Mouse (Mus musculus) CH12.LX (cell line): ENCODE results near the gene Sec31a. TPM values are rescaled to one million over a fixed set of nuclear protein-coding genes. Genes with fewer than 3 reads are reported as not detected.

ENCODE experiments used
- DNase-seq: peaks from one replicate; pipeline ENCODE4 v3.0.0-alpha.2; 2013; ENCODE audit errors: extremely low read depth
- H3K27ac ChIP-seq: 2 replicates; pipeline ENCODE4 v1.5.1; 2012; ENCODE audit warnings: low read depth, mild to moderate bottlenecking, control low read depth, moderate library complexity; ENCODE audit not compliant: insufficient read depth
- H3K27me3 ChIP-seq: replicated peaks from 2 replicates; pipeline ENCODE3; 2012; ENCODE audit warnings: inconsistent platforms
- H3K36me3 ChIP-seq, 2 experiments: replicated peaks in 1 of 2; 2 replicates each; pipeline versions ENCODE3 to v1.6.1; 2012; ENCODE audit warnings: inconsistent platforms in 1 of 2, low read length in 1 of 2, mild to moderate bottlenecking in 1 of 2, mixed read lengths in 1 of 2, moderate library complexity in 1 of 2; ENCODE audit not compliant: control insufficient read depth in 1 of 2, insufficient read depth in 1 of 2
- H3K4me1 ChIP-seq, 2 experiments: 2 replicates each; pipeline ENCODE4 v1.6.1; 2012; ENCODE audit warnings: inconsistent platforms in 1 of 2, moderate library complexity in 1 of 2; ENCODE audit not compliant: insufficient read depth in 2 of 2, control insufficient read depth in 1 of 2
- H3K4me2 ChIP-seq: 2 replicates; pipeline ENCODE4 v1.6.1; 2012; ENCODE audit warnings: low read depth, mild to moderate bottlenecking, control low read depth; ENCODE audit not compliant: poor library complexity, insufficient read depth, severe bottlenecking
- H3K4me3 ChIP-seq, 3 experiments: fragments of 150-350 bp in 1 of 3; sonication (generic) in 1 of 3; replicated peaks in 1 of 3; 2 replicates each; pipeline versions ENCODE3 to v1.5.1; 2011 to 2012; ENCODE audit warnings: low read depth in 2 of 3, low read length in 2 of 3, mild to moderate bottlenecking in 2 of 3, moderate library complexity in 2 of 3, control low read depth in 1 of 3, improper control_type of control experiment in 1 of 3, inconsistent platforms in 1 of 3, mixed read lengths in 1 of 3; ENCODE audit not compliant: poor library complexity in 1 of 3
- H3K79me2 ChIP-seq: replicated peaks from 2 replicates; pipeline ENCODE4 v1.6.1; 2012; ENCODE audit warnings: mild to moderate bottlenecking, moderate library complexity; ENCODE audit not compliant: control insufficient read depth, poor library complexity, insufficient read depth, severe bottlenecking; ENCODE audit errors: extremely low read depth
- H3K9ac ChIP-seq: 2 replicates; pipeline ENCODE4 v1.6.1; 2012; ENCODE audit warnings: low read depth, mild to moderate bottlenecking, control low read depth, moderate library complexity; ENCODE audit not compliant: insufficient read depth
- H3K9me3 ChIP-seq: replicated peaks from 2 replicates; pipeline ENCODE3; 2012; ENCODE audit warnings: low read length, inconsistent platforms, mixed read lengths
- CHD2 ChIP-seq: IDR thresholded peaks from 2 replicates; pipeline ENCODE4 v1.6.1; 2011; ENCODE audit warnings: low read length, improper control_type of control experiment
- E2F4 ChIP-seq: IDR thresholded peaks from 2 replicates; pipeline ENCODE4 v1.6.1; 2011; ENCODE audit warnings: low read depth, low read length, improper control_type of control experiment; ENCODE audit not compliant: insufficient replicate concordance
- ELF1 ChIP-seq: IDR thresholded peaks from 2 replicates; pipeline ENCODE4 v1.6.1; 2014; ENCODE audit warnings: low read depth, mild to moderate bottlenecking, inconsistent platforms, low read length, improper control_type of control experiment
- ETS1 ChIP-seq: conservative IDR thresholded peaks from 2 replicates; pipeline ENCODE4 v1.6.1; 2012; ENCODE audit warnings: low read depth, mild to moderate bottlenecking, inconsistent platforms, low read length, improper control_type of control experiment, moderate library complexity
- GABPA ChIP-seq: IDR thresholded peaks from 2 replicates; pipeline ENCODE4 v1.6.1; 2012; ENCODE audit warnings: low read depth, low read length, improper control_type of control experiment, inconsistent platforms; ENCODE audit not compliant: insufficient replicate concordance
- HCFC1 ChIP-seq: IDR thresholded peaks from 2 replicates; pipeline ENCODE4 v1.6.1; 2012; ENCODE audit warnings: low read depth, mild to moderate bottlenecking, inconsistent platforms, low read length, improper control_type of control experiment
- IRF4 ChIP-seq: IDR thresholded peaks from 2 replicates; pipeline ENCODE4 v1.6.1; 2014; ENCODE audit warnings: low read depth, mild to moderate bottlenecking, inconsistent platforms, low read length, improper control_type of control experiment
- JUN ChIP-seq: IDR thresholded peaks from 2 replicates; pipeline ENCODE4 v1.6.1; 2011; ENCODE audit warnings: low read depth, mild to moderate bottlenecking, low read length, improper control_type of control experiment, moderate library complexity; ENCODE audit not compliant: insufficient read depth
- JUND ChIP-seq: conservative IDR thresholded peaks from 2 replicates; pipeline ENCODE4 v1.6.1; 2011; ENCODE audit warnings: low read depth, low read length, improper control_type of control experiment
- KAT2A ChIP-seq: IDR thresholded peaks from 2 replicates; pipeline ENCODE4 v1.6.1; 2012; ENCODE audit warnings: low read length, improper control_type of control experiment, inconsistent platforms; ENCODE audit not compliant: insufficient replicate concordance
- MAX ChIP-seq: IDR thresholded peaks from 2 replicates; pipeline ENCODE4 v1.6.1; 2011; ENCODE audit warnings: low read length, improper control_type of control experiment
- MAZ ChIP-seq: IDR thresholded peaks from 2 replicates; pipeline ENCODE4 v1.6.1; 2012; ENCODE audit warnings: low read depth, mild to moderate bottlenecking, inconsistent platforms, low read length, improper control_type of control experiment, moderate library complexity
- MEF2A ChIP-seq: IDR thresholded peaks from 2 replicates; pipeline ENCODE4 v1.6.1; 2014; ENCODE audit warnings: low read depth, mild to moderate bottlenecking, inconsistent platforms, low read length, improper control_type of control experiment, borderline replicate concordance
- MXI1 ChIP-seq: IDR thresholded peaks from 2 replicates; pipeline ENCODE4 v1.6.1; 2011; ENCODE audit warnings: mild to moderate bottlenecking, low read depth, low read length, improper control_type of control experiment
- MYC ChIP-seq: IDR thresholded peaks from 2 replicates; pipeline ENCODE4 v1.6.1; 2011; ENCODE audit warnings: low read depth, mild to moderate bottlenecking, improper control_type of control experiment, low read length
- NELFE ChIP-seq: IDR thresholded peaks from 2 replicates; pipeline ENCODE4 v1.6.1; 2011; ENCODE audit warnings: low read depth, low read length, improper control_type of control experiment
- NRF1 ChIP-seq: IDR thresholded peaks from 2 replicates; pipeline ENCODE4 v1.6.1; 2014; ENCODE audit warnings: low read depth, mild to moderate bottlenecking, inconsistent platforms, low read length, improper control_type of control experiment, moderate library complexity
- POLR2A ChIP-seq: IDR thresholded peaks from 2 replicates; pipeline ENCODE4 v1.6.1; 2011; ENCODE audit warnings: low read depth, mild to moderate bottlenecking, improper control_type of control experiment, low read length
- RAD21 ChIP-seq: IDR thresholded peaks from 2 replicates; pipeline ENCODE4 v1.6.1; 2011; ENCODE audit warnings: low read depth, mild to moderate bottlenecking, low read length, improper control_type of control experiment, moderate library complexity
- RCOR1 ChIP-seq: conservative IDR thresholded peaks from 2 replicates; pipeline ENCODE4 v1.6.1; 2012; ENCODE audit warnings: low read depth, mild to moderate bottlenecking, inconsistent platforms, low read length, improper control_type of control experiment
- SIN3A ChIP-seq: IDR thresholded peaks from 2 replicates; pipeline ENCODE4 v1.6.1; 2012; ENCODE audit warnings: low read length, improper control_type of control experiment, inconsistent platforms
- SMC3 ChIP-seq: IDR thresholded peaks from 2 replicates; pipeline ENCODE4 v1.6.1; 2011; ENCODE audit warnings: low read depth, low read length, improper control_type of control experiment
- TBP ChIP-seq: conservative IDR thresholded peaks from 2 replicates; pipeline ENCODE4 v1.6.1; 2011; ENCODE audit warnings: low read depth, low read length, improper control_type of control experiment
- TCF12 ChIP-seq: IDR thresholded peaks from 2 replicates; pipeline ENCODE4 v1.6.1; 2014; ENCODE audit warnings: low read depth, mild to moderate bottlenecking, inconsistent platforms, low read length, improper control_type of control experiment
- USF1 ChIP-seq: IDR thresholded peaks from 2 replicates; pipeline ENCODE4 v1.6.1; 2014; ENCODE audit warnings: low read depth, mild to moderate bottlenecking, inconsistent platforms, low read length, improper control_type of control experiment
- USF2 ChIP-seq: conservative IDR thresholded peaks from 2 replicates; pipeline ENCODE4 v1.6.1; 2011; ENCODE audit warnings: low read depth, low read length, improper control_type of control experiment
- ZC3H11A ChIP-seq: IDR thresholded peaks from 2 replicates; pipeline ENCODE4 v1.6.1; 2012; ENCODE audit warnings: low read depth, mild to moderate bottlenecking, inconsistent platforms, low read length, improper control_type of control experiment
- ZKSCAN1 ChIP-seq: IDR thresholded peaks from 2 replicates; pipeline ENCODE4 v1.6.1; 2012; ENCODE audit warnings: low read depth, inconsistent platforms, low read length, improper control_type of control experiment, borderline replicate concordance
- ZMIZ1 ChIP-seq: IDR thresholded peaks from 2 replicates; pipeline ENCODE4 v1.6.1; 2012; ENCODE audit warnings: low read depth, mild to moderate bottlenecking, inconsistent platforms, low read length, improper control_type of control experiment
- ZNF384 ChIP-seq: IDR thresholded peaks from 2 replicates; pipeline ENCODE4 v1.6.1; 2012; ENCODE audit warnings: low read depth, low read length, improper control_type of control experiment, inconsistent platforms
- dilution Hi-C: fragments of 300-500 bp; cut with MboI; formaldehyde crosslinking; loops from 2 replicates; pipeline ENCODE4 v1.14.3; 2020; ENCODE audit warnings: low sequenced_read_pairs; ENCODE audit not compliant: extremely low pct_unique_long_range_greater_than_20kb, extremely low pct_ligation_motif_present
- in situ Hi-C: fragments of 300-500 bp; cut with MboI; formaldehyde crosslinking; loops from 3 replicates; pipeline ENCODE4 v1.14.3; 2019; ENCODE audit warnings: low sequenced_read_pairs, low pct_ligation_motif_present, low pct_unique_long_range_greater_than_20kb, mixed read lengths
- polyA plus RNA-seq: library from polyadenylated mRNA; unstranded; fragments of >175 nt; gene quantifications from 2 replicates; pipeline ENCODE4 v1.2.1, GENCODE M21; 2012; ENCODE audit warnings: low read depth; ENCODE audit not compliant: insufficient read length
- total RNA-seq, 2 experiments: library from RNA; depleted of rRNA; stranded (reverse); fragments of 300-350 nt in 1 of 2; fragments of >200 nt in 1 of 2; gene quantifications; 2 replicates each; pipeline ENCODE4 v1.2.3; 2012 to 2014

Sec31a gene
- total and polyA plus RNA-seq, 3 experiments = 48.5 to 161 (median 52.2) TPM

- Histone ChIP-seq H3K27me3 (no peaks in the 10 kb centered on the region), H3K4me1 (peaks cover 3 to 27% of the 10 kb centered on the region in 2 experiments; a peak in 3 of 4 replicates), H3K9me3 (no peaks in the 10 kb centered on the region), H3K4me2 (peak overlapping the region; percentile 91), H3K4me3 (peak overlapping the region; percentile 73 to 98 (median 96)), H3K9ac (peak overlapping the region; percentile 60), H3K36me3 (peaks cover 27 to 40% of the 10 kb centered on the region in 2 experiments), H3K79me2 (peaks cover 47% of the 10 kb centered on the region)
- in situ Hi-C loops = no loop called here
- no peak for DNase-seq
- peak; percentile 78 for TF ChIP-seq MYC
- TF ChIP-seq MXI1 = peak; percentile 41
- TF ChIP-seq SIN3A = no peak
- no peak for TF ChIP-seq MAZ
- peak; percentile 45; the same call in 1 of the 2 replicates for TF ChIP-seq MAX
- TF ChIP-seq, all 38 proteins: peak for 3
- peak overlapping the region; percentile 66 for H3K27ac ChIP-seq
- dilution Hi-C loops = no loop called here
Measured at GRCm38 (mm10) chr5:100430076-100430390, 14.0 kb upstream of the Sec31a start.

GRCm38 (mm10) chr5:100429344-100430075 is 13.5 kb upstream of the Sec31a start:
- in situ Hi-C loops (no loop called here), dilution Hi-C loops (no loop called here)
- peak overlapping the region; percentile 60 for H3K9ac ChIP-seq
- H3K27ac ChIP-seq = peak overlapping the region; percentile 81
- peak; percentile 98 for DNase-seq
- no peaks in the 10 kb centered on the region for H3K9me3 ChIP-seq
- H3K79me2 ChIP-seq = peaks cover 53% of the 10 kb centered on the region
- H3K27me3 ChIP-seq = no peaks in the 10 kb centered on the region
- H3K36me3 ChIP-seq = peaks cover 32 to 43% of the 10 kb centered on the region in 2 experiments
- H3K4me2 ChIP-seq = 0 out of 2 replicates have a peak overlapping the region, but pooled peaks have one; percentile 4
- H3K4me3 ChIP-seq = peak overlapping the region; percentile 83 to 98 (median 96)
- peaks cover 3 to 32% of the 10 kb centered on the region in 2 experiments; a peak in 3 of 4 replicates for H3K4me1 ChIP-seq
- TF ChIP-seq ZMIZ1 = peak; percentile 99
- no peak for TF ChIP-seq USF2
- peak; percentile 87 for TF ChIP-seq SIN3A
- no peak for TF ChIP-seq ZKSCAN1
- TF ChIP-seq MAX = peak; percentile 99
- TF ChIP-seq E2F4 = peak; percentile 90; the same call in 1 of the 2 replicates
- TF ChIP-seq JUN = no peak
- TF ChIP-seq SMC3 = no peak
- TF ChIP-seq POLR2A = peak; percentile 99
- TF ChIP-seq ZC3H11A = no peak
- peak; percentile 42 for TF ChIP-seq NRF1
- no peak for TF ChIP-seq JUND
- peak; percentile 84 for TF ChIP-seq HCFC1
- TF ChIP-seq ETS1 = 0 out of 2 replicates have a peak, but pooled peaks have one; percentile 15
- peak; percentile 84 for TF ChIP-seq MXI1
- no peak for TF ChIP-seq MEF2A
- TF ChIP-seq MAZ = 0 out of 2 replicates have a peak, but pooled peaks have one; percentile 61
- TF ChIP-seq KAT2A = 0 out of 2 replicates have a peak, but pooled peaks have one; percentile 77
- peak; percentile 92 for TF ChIP-seq ELF1
- TF ChIP-seq NELFE = peak; percentile 99
- no peak for TF ChIP-seq RAD21
- TF ChIP-seq TBP = peak; percentile 98
- no peak for TF ChIP-seq GABPA
- no peak for TF ChIP-seq RCOR1
- TF ChIP-seq ZNF384 = no peak
- no peak for TF ChIP-seq USF1
- peak; percentile 94 for TF ChIP-seq TCF12
- TF ChIP-seq IRF4 = peak; percentile 53; the same call in 1 of the 2 replicates
- peak; percentile 99 for TF ChIP-seq CHD2
